8 mouse cellular contexts compared by ENCODE assay signal in genomic region chr4:45528355-45529198, GRCm38 (mm10). TPM values are rescaled to one million over a fixed set of nuclear protein-coding genes. Genes with fewer than 3 reads are reported as not detected.
A peak's percentile ranks its signal among the peaks of the same experiment; 100 is the strongest.
DNase-seq lines count a peak whose midpoint lies in the region; ATAC-seq lines count a peak whose summit lies in the region.

No protein-coding gene starts in this region.

- ATAC-seq in erythroblast, adult 5-6 weeks (replicated peaks; ENCODE audit: low FRiP score, poor library complexity, severe bottlenecking), result no peak
- no peak for ATAC-seq in embryonic facial prominence, embryonic 15.5 days (ENCODE audit: insufficient number of reproducible peaks, low FRiP score, low TSS enrichment, low read depth)
- no peak for ATAC-seq in intestine, embryonic 16.5 days
- no peak for ATAC-seq in midbrain, embryonic 11.5 days (ENCODE audit: low FRiP score)

- H3K36me3 ChIP-seq in erythroblast, embryonic 14.5 days (ENCODE audit: control insufficient read depth), result peaks cover 48% of the 10 kb centered on the region
- no peaks in the 10 kb centered on the region for H3K36me3 ChIP-seq in embryonic facial prominence, embryonic 15.5 days
- no peaks in the 10 kb centered on the region for H3K36me3 ChIP-seq in intestine, embryonic 16.5 days (ENCODE audit: control insufficient read depth, insufficient read depth, low read length)
- no peaks in the 10 kb centered on the region for H3K36me3 ChIP-seq in midbrain, embryonic 11.5 days (ENCODE audit: control insufficient read depth, insufficient read depth, low read length)

- WGBS in embryonic facial prominence, embryonic 15.5 days, result 5% methylated on average over 21 of the region's 21 CpGs
- 6% methylated on average over 21 of the region's 21 CpGs for WGBS in intestine, embryonic 16.5 days
- WGBS in midbrain, embryonic 11.5 days, result 3% methylated on average over 21 of the region's 21 CpGs

- H3K4me1 ChIP-seq in erythroblast, embryonic 14.5 days (ENCODE audit: control insufficient read depth), result peaks cover 84% of the 10 kb centered on the region
- peaks cover 78% of the 10 kb centered on the region for H3K4me1 ChIP-seq in embryonic facial prominence, embryonic 15.5 days
- peaks cover 34% of the 10 kb centered on the region for H3K4me1 ChIP-seq in intestine, embryonic 16.5 days (ENCODE audit: control insufficient read depth, insufficient read depth, low read length)
- peaks cover 15% of the 10 kb centered on the region for H3K4me1 ChIP-seq in midbrain, embryonic 11.5 days (ENCODE audit: control insufficient read depth, insufficient read depth, low read length)

- peaks cover 2% of the 10 kb centered on the region; the same call in 1 of the 2 replicates for H3K9me3 ChIP-seq in erythroblast, embryonic 14.5 days (ENCODE audit: control insufficient read depth, low read length)
- H3K9me3 ChIP-seq in embryonic facial prominence, embryonic 15.5 days (replicated peaks), result no peaks in the 10 kb centered on the region
- no peaks in the 10 kb centered on the region for H3K9me3 ChIP-seq in intestine, embryonic 16.5 days (ENCODE audit: control insufficient read depth, low read length)
- H3K9me3 ChIP-seq in midbrain, embryonic 11.5 days (ENCODE audit: control insufficient read depth, low read length), result no peaks in the 10 kb centered on the region

- H3K9ac ChIP-seq in embryonic facial prominence, embryonic 15.5 days, result peak overlapping the region; percentile 84
- peak overlapping the region; percentile 94 for H3K9ac ChIP-seq in intestine, embryonic 16.5 days (ENCODE audit: low read depth, low read length)
- peak overlapping the region; percentile 28; the same call in 1 of the 2 replicates for H3K9ac ChIP-seq in midbrain, embryonic 11.5 days (ENCODE audit: low read length)

- peak overlapping the region; percentile 96 for H3K4me2 ChIP-seq in embryonic facial prominence, embryonic 15.5 days (replicated peaks)
- peak overlapping the region; percentile 93 for H3K4me2 ChIP-seq in intestine, embryonic 16.5 days (ENCODE audit: low read depth, low read length)
- peak overlapping the region; percentile 96 for H3K4me2 ChIP-seq in midbrain, embryonic 11.5 days

- peak overlapping the region; percentile 96 for H3K4me3 ChIP-seq in erythroblast, embryonic 14.5 days (replicated peaks)
- peak overlapping the region; percentile 81 for H3K4me3 ChIP-seq in embryonic facial prominence, embryonic 15.5 days (replicated peaks)
- H3K4me3 ChIP-seq in intestine, embryonic 16.5 days (ENCODE audit: low read length), result peak overlapping the region; percentile 82
- peak overlapping the region; percentile 59 for H3K4me3 ChIP-seq in midbrain, embryonic 11.5 days (ENCODE audit: low read depth, low read length)

- H3K27me3 ChIP-seq in erythroblast, embryonic 14.5 days (ENCODE audit: control insufficient read depth), result peaks cover 26% of the 10 kb centered on the region
- H3K27me3 ChIP-seq in embryonic facial prominence, embryonic 15.5 days, result no peaks in the 10 kb centered on the region
- no peaks in the 10 kb centered on the region for H3K27me3 ChIP-seq in intestine, embryonic 16.5 days (replicated peaks; ENCODE audit: control insufficient read depth, insufficient read depth, low read length)
- H3K27me3 ChIP-seq in midbrain, embryonic 11.5 days (ENCODE audit: control insufficient read depth, insufficient read depth, low read length), result peaks cover 19% of the 10 kb centered on the region

- 0 out of 2 replicates have a peak overlapping the region, but pooled peaks have one; percentile 95 for H3K27ac ChIP-seq in embryonic facial prominence, embryonic 15.5 days (replicated peaks)
- peak overlapping the region; percentile 33; the same call in 1 of the 2 replicates for H3K27ac ChIP-seq in intestine, embryonic 16.5 days (ENCODE audit: low read length)
- H3K27ac ChIP-seq in midbrain, embryonic 11.5 days (ENCODE audit: low read depth, low read length), result no peak overlapping the region

- peak; percentile 94 for DNase-seq in midbrain, embryonic 11.5 days (ENCODE audit: low spot score, missing footprints)
- no peak for DNase-seq in frontal cortex, postnatal 36 days (ENCODE audit: low spot score in 2 of 2)
- DNase-seq in urinary bladder, adult 2 months (ENCODE audit: low spot score), result no peak
- no peak for DNase-seq in thymus, postnatal 14 days

RNA-seq across cellular contexts. Expression of gene Shb, which starts 3.7 kb away (rescaled TPM):
- polyA plus RNA-seq in erythroblast, embryonic 14.5 days (2012), result 12.8 and 15.2 TPM in 2 replicates
- total RNA-seq in erythroblast, adult 5-6 weeks (2015; ENCODE audit: low replicate concordance), result not detected in 2 replicates
- total RNA-seq in erythroblast, adult 5-6 weeks (2017; ENCODE audit: low replicate concordance), result 0.68 and 0.84 TPM in 2 replicates
- polyA plus RNA-seq in embryonic facial prominence, embryonic 15.5 days (2015; fragmentation: Nextera tagmentation; extraction: Ambion mirVana), result 9.1 and 9.9 TPM in 2 replicates
- polyA plus RNA-seq in intestine, embryonic 16.5 days (2015; fragmentation: Nextera tagmentation; extraction: Ambion mirVana), result 1.5 and 2.7 TPM in 2 replicates
- 2.7 and 2.8 TPM in 2 replicates for polyA plus RNA-seq in midbrain, embryonic 11.5 days (2014; fragmentation: Nextera tagmentation; extraction: Ambion mirVana)
- polyA plus RNA-seq in urinary bladder, adult 2 months (2012; rRNA removed), result 29.4 and 40.4 TPM in 2 replicates

Comparison
In these comparisons a context has a peak if more than half of its experiments do, and no peak if none do; other contexts are left out.
1. H3K9ac ChIP-seq: peak in every context shown above with its lines; median percentile 94 in intestine, embryonic 16.5 days; 84 in embryonic facial prominence, embryonic 15.5 days; 28 in midbrain, embryonic 11.5 days.